ENCODE assay signal across 18 mouse cellular contexts in genomic region chr2:166893036-166893435, GRCm38 (mm10). TPM values are rescaled to one million over a fixed set of nuclear protein-coding genes. Genes with fewer than 3 reads are reported as not detected.
DNase-seq lines count a peak whose midpoint lies in the region; ATAC-seq lines count a peak whose summit lies in the region.
"Had no signal": no experiment of that assay in that cellular context is flagged by ENCODE, and none has a peak within 500 bp of the region (broad histone marks: within the 10 kb centered on the region; RNA-seq: fewer than 3 reads in every experiment).

No protein-coding gene starts in this region.

- peak; percentile 57 for DNase-seq in fat pad, adult 2 months (ENCODE audit: extremely low read depth, low read depth, low spot score)
- peak; percentile 75 for DNase-seq in gonadal fat pad, adult 2 months (ENCODE audit: low read depth)
- no peak for DNase-seq in gastrocnemius, postnatal 14 days
- DNase-seq: adrenal gland, adult 2 months; adrenal gland, adult 8-10 months; adrenal gland, postnatal 10 days; adrenal gland, postnatal 25 days; adrenal gland, postnatal 36 days; B cell, adult 2 months; cerebellum, adult 11 months; cerebellum, adult 11-12 months; cerebellum, adult 18-20 months had no signal

- no peak for ATAC-seq in forebrain, embryonic 16.5 days
- ATAC-seq: activated CD4-positive, CD25-positive, alpha-beta regulatory T cell, adult 4 months; CD4-positive, CD25-positive, alpha-beta regulatory T cell, adult 4 months; Patski had no signal

- intact Hi-C loops in gastrocnemius, postnatal 14 days (cut with DNase I; ENCODE audit: low total_unique reads): no loop called here

- no peak overlapping the region for H3K27ac ChIP-seq in forebrain, embryonic 16.5 days (ENCODE audit: low read length)

- no peak overlapping the region for H3K9ac ChIP-seq in forebrain, embryonic 16.5 days (replicated peaks; ENCODE audit: low read depth, low read length)

- H3K4me1 ChIP-seq in forebrain, embryonic 16.5 days (replicated peaks; ENCODE audit: control insufficient read depth, insufficient read depth, low read length): no peaks in the 10 kb centered on the region

- 96% methylated on average over 5 of the region's 5 CpGs for WGBS in forebrain, embryonic 16.5 days

- no peak overlapping the region for H3K4me3 ChIP-seq in forebrain, embryonic 16.5 days (replicated peaks; ENCODE audit: low read length)

- no peak overlapping the region for H3K4me2 ChIP-seq in forebrain, embryonic 16.5 days (ENCODE audit: low read length)

- H3K27me3 ChIP-seq in forebrain, embryonic 16.5 days (replicated peaks; ENCODE audit: control insufficient read depth, insufficient read depth, low read length): no peaks in the 10 kb centered on the region
- H3K27me3 ChIP-seq: CH12.LX, Patski had no signal

- no peaks in the 10 kb centered on the region for H3K36me3 ChIP-seq in forebrain, embryonic 16.5 days (ENCODE audit: control insufficient read depth, insufficient read depth)

- H3K9me3 ChIP-seq in forebrain, embryonic 16.5 days (ENCODE audit: control insufficient read depth, low read length): no peaks in the 10 kb centered on the region
- H3K9me3 ChIP-seq: G1E had no signal

RNA-seq across cellular contexts. Expression of gene Cse1l, which starts 12.8 kb away (rescaled TPM):
- polyA plus RNA-seq in gonadal fat pad, adult 2 months (2012; rRNA removed): 18.0 and 21.2 TPM in 2 replicates
- 10 to 100 TPM; 46.8 to 50.2 TPM for total RNA-seq in gastrocnemius, postnatal 14 days (2021)
- 107 and 120 TPM in 2 replicates for polyA plus RNA-seq in forebrain, embryonic 16.5 days (2015; fragmentation: Nextera tagmentation; extraction: Ambion mirVana)
